Mouse (Mus musculus): ENCODE data around the gene Osbpl9. TPM values are rescaled to one million over a fixed set of nuclear protein-coding genes. Genes with fewer than 3 reads are reported as not detected.

The Osbpl9 gene
- total RNA-seq, 2 experiments from 2014 or later = 44.6 to 62.0 TPM

DNA sequence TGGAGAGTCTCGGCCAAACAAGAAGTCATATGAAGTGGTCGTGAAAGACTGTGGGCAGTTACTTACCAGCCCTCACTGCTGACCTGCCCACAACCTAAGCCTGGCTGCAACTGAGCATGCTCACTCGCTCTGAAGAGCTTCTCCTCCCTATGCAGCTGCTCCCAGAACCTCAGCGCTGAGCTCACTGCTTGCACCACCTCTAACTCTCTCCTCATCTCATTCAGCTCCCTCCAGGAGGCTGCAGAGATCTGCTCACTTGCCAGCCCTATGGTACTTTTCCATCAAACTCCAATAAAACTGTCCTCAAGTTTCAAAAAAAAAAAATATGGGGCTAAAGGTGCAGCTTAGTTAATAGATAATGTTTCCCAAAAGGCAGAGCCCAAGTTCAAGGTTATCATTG, 63.5 kb downstream of the Osbpl9 start:
- ATAC-seq (replicated peaks; ENCODE audit: poor library complexity, severe bottlenecking) = no peak

DNA sequence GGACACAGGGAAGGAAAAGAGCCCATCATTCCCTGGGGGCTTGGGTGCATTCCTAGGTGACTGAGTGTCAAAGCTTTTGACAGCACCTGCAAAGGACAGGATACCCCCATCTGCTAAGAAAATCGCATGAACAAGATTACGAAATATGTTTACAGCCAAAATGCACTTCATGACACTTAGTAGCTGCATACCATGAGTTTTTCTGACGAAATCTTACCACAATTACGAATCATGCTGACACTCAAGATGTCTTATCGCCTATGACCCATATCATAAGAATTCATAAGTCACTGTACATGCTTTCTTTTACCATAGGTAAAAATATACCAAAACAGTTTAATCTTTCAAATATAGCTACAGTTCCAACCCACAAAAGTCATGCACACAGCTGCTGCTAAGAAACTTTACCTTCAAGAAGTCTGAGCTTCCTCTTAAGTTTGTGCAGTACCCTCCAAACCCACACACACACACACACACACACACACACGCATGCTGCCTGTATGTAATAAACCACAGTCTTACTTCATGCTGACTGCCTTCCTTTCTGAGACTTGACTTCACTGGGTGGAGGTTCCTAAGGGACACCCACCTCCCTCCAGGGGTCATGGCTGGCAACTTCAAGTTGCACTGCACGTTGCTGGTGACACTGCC, 65.5 kb downstream of the Osbpl9 start:
- ATAC-seq (replicated peaks; ENCODE audit: poor library complexity, severe bottlenecking) = peak; percentile 100

DNA sequence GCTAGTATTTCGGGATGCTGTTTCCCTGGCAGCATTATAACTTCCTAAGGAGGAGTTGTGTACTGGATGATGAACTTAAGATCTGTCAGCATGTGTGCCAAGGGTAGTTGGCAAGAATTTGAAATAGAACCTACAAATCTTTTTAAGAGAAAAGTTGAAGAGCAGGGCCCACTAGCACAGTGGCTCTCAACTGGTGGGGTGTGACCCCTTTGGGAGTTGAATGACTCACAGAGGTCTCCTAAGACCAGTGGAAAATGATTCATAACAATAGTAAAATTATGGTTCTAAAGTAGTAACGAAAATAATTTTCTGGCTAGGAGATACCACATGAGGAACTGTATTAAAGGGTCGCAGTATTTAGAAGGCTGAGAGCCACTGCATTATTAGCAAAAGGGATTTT, 67.1 kb downstream of the Osbpl9 start:
- ATAC-seq (replicated peaks; ENCODE audit: poor library complexity, severe bottlenecking) = no peak

DNA sequence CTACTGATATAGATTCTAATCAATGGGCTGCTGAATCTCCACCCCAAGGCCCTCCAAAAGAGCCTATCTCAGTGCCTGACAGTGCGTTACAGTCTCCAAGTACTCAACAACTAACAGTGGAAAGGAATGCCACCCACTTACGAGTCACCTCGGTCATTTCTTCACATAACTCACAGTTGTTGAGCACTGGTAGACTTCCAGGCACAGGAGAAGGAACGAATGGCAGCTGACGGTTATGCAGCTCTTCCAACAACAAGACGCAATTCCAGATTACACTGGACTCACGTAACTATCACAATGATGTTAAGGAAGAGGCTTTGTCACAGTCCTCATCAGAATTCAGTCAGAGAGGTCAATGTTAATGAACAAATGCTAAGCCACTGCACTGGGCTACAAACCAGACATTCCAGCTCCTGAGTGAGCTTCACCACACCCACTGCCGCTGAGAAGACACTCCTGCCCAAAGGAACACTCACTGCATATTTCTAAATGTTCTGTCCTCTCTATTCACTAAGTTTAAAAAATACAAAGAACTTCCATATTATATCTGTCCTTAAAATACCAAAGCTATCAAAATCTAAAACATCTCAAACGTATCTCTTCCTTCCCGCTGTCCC, 70.7 kb downstream of the Osbpl9 start:
- no peak for ATAC-seq (replicated peaks; ENCODE audit: poor library complexity, severe bottlenecking)

DNA sequence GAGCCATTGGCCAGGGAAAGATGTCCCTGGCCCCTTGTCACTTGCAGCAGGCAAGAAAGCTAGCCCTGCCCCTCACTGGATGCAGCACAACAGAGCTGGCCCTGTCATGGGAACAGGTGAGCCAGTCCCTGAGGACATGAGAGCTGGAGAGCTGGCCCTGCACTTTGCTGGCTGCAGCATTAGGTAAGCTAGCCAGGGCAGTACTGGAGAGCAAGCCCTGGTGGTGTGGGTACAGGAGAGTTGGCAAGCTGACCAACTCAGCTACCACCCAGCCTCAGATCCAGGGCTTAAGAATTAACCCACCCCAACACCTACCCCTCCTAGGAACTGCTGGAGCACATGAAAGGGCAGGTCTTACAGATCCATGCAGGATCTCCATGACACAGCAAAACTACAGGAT, 73.1 kb downstream of the Osbpl9 start:
- ATAC-seq (replicated peaks; ENCODE audit: poor library complexity, severe bottlenecking) = no peak

DNA sequence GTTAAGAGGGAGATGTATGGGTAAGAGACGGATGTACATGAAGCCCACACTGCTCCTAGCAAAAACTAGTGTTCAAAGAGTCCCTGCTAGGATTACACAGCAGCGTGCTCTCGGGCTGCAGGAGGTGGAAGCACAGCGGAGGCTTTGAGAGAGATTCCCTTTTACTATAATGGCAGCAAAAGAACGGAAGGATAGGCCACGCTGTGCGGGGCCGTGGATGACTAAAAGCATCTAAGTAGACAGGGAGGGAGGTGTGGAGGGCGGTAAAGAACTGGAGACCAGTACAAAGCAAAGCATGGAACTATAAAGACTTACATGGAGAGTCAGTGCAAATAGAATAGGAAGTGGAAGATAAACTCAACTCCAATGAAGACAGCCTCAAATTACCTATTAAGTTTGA, 74.1 kb downstream of the Osbpl9 start:
- ATAC-seq (replicated peaks; ENCODE audit: poor library complexity, severe bottlenecking) = no peak

DNA sequence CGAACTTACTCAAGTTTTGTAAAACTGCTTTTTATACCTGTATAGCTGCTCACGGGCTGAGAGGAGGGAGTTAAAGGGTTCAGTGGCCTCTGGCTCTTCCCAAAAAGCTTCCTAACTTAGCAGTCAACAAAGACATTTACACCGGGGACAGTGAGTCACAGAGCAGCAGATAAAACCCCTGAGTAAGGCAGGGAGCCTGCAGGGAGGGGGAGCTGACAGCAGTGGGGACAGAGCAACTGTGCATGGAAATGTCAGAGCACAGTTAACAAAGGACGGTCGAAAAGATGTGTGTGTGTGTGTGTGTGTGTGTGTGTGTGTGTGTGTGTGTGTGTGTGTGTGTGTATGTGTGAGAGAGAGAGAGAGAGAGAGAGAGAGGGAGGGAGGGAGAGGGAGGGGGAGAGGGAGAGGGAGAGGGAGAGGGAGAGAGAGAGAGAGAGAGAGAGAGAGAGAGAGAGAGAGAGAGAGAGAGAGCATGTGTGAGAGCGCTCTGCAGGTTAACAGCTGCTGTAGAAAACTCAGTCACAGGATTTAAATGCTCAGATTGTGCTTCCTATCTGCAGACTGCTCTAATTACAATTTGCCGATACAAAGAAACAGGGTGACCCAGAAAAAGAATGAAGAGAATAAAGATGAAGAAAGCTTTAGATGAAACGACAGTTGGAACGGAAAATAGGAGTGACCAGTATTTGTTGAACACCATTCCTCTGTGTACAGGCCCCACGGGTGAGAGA, 75.1 kb downstream of the Osbpl9 start:
- no peak for ATAC-seq (replicated peaks; ENCODE audit: poor library complexity, severe bottlenecking)

DNA sequence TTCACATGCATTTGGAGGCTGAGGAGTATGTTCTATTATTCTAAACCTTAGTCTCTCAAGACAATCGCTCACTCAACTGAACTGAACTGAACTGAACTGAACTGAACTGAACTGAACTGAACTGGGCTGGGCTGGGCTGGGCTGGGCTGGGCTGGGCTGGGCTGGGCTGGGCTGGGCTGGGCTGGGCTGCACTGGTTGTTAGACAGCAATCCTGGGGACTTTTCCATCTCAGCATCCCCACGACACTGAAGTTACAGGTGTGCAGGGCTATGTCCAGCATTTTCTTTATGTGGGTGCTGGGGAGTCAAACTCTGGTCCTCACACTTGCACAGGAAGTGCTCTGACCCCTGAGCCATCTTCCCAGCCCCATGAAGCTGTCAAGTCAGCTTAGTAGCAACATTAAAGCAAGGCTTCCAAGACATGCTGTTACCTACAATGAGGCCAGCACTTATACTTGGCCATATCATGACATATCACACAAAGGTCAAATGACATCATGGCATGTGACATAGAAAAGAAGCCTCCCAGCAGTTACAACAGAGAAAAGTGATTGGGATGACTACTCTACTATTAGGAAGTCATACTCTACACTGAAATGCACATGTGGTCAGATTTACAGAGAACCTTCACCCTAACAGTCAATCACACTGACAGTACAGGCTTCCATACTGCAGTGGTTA, 76.2 kb downstream of the Osbpl9 start:
- ATAC-seq (replicated peaks; ENCODE audit: poor library complexity, severe bottlenecking) = no peak

DNA sequence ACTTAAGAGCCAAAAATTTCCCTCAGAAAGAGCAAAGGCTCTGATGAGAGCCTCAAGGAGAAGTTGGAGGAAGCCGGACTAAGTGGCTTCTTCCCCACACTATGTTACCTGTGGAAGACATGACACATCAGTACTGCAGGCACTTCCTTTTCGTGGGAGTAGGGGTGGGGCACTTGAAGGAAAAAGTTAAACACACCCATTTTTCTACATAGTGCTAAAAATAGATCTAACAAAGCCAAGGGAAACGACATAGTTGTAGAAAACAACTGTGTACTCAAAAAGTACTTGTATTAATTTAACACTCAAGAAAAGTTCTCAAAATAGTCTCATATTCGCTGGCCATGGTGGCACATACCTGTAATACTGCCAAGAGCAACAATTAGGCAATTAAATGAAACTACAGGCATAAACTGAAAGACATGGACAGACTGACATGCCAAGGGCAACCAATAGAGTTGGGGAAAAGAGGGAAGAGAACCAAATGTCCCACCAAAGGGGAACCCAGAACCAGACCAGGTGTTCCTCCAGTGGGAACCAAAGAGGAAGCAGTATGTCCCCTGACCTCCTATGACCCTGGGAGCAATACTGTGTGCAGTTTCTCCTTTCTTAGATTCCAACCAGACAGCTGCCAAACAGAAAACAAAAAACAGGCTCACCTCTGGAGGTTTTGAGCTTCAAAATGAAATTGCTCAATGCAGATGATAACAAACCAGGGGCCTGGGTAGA, 79.1 kb downstream of the Osbpl9 start:
- ATAC-seq (replicated peaks; ENCODE audit: poor library complexity, severe bottlenecking) = peak; percentile 75

DNA sequence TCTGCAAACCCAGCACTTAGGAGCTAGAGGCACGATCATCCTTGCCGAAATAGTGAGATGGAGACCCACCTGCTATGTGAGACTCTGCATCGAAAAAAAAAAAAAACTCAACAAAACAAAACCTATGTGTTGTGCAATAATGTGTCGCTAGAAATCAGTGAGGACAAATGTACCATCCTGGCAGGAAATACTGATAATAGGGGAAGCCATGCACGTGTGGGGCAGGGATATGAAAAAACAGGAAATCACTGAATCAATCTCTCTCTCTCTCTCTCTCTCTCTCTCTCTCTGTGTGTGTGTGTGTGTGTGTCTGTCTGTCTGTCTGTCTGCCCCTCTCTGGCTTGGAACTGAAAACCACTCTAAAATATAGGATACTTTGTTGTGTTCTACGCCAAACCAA, 81.3 kb downstream of the Osbpl9 start:
- ATAC-seq (replicated peaks; ENCODE audit: poor library complexity, severe bottlenecking) = peak; percentile 51

DNA sequence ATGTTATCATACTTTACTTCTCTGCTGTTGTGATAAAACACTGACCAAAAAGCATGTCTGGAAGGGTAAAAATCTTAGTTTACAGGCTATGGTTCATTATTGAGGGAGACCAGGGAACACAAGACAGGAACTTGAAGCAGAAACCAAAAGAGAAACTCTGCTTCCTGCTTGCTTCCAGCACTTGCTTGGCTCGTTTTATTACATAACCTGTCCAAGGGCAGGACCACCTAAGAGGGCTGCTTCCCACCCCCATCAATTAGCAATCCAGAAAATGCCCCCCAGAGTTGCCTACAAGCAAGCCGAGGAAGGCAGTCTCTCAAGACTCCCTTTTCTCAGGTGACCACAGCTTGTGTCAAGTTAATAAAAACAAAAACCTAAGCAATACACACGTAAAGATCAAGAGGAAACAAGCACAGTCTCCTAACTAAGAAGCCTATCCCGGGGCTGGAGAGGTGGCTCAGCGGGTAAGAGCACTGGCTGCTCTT, 82.4 kb downstream of the Osbpl9 start:
- ATAC-seq (replicated peaks; ENCODE audit: poor library complexity, severe bottlenecking) = no peak

DNA sequence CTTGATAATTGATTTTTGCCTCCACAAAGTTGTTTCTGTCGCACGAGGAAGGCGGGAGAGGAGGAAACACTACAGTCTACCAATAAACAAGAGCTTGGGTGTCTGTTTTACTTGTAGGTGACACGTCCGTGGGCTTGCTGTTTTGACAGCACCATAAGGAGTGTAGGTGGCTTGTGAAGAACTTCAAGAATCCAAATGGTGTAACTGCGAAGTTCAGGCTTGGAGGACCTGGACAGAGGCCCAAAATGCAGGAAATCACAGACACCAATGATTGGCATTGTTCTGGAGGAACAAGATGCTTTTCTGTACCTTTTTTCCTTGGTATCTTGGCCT, 83.8 kb downstream of the Osbpl9 start:
- no peak for ATAC-seq (replicated peaks; ENCODE audit: poor library complexity, severe bottlenecking)

DNA sequence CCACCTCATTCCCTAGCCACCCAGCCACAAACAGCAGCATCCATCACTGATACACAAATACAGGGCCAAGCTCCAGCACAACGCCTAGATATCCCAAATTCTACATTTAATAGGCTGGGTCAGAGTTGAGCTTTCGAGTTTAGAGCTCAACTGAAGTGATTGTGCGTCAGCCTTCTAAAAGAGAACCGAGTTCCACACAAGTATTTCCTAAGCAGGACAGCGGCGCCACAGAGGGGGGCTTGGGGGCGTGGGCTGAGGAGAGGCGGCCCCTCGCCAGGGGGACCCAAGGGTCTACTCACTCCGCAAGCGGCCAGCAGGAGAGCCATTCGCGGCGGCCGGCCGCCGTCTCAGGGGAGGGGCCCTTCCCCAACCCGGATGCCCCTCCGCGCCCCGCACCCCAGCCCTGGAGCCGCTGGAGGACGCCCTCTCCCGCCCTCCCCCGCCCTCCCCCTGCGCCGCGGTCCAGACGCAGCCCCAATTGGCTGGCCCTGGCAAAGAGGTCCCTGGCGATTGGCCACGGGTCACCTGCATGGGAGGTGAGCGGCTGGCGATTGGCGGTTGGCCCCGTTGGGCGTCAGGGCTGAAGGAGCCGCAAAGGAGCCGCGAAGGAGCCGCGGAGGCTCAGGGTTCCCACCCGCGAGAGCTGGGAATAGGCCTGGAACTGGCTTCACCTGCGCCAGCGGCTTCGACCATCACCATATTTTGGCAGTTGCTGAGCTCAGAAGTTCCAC, 84.3 kb downstream of the Osbpl9 start:
- ATAC-seq (replicated peaks; ENCODE audit: poor library complexity, severe bottlenecking) = peak; percentile 88

DNA sequence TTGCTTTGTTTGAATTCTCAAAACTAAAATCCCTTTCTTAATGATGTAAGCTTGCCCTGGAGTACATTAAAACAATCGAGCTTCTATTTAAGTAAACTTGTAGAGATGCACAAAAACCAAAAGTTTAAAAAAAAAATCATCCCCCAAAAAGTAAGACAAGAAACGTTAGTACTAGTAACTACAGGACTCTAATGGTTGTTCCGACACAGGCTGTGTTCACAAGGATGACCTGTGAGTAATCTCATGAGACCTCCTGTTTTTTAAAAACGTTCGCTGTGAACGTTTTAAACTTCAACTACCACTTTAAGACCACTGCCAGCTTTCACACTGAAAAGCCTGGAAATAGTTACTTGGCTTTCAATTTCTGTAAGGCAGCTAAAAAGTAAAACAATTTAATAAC, 85.1 kb downstream of the Osbpl9 start:
- no peak for ATAC-seq (replicated peaks; ENCODE audit: poor library complexity, severe bottlenecking)

DNA sequence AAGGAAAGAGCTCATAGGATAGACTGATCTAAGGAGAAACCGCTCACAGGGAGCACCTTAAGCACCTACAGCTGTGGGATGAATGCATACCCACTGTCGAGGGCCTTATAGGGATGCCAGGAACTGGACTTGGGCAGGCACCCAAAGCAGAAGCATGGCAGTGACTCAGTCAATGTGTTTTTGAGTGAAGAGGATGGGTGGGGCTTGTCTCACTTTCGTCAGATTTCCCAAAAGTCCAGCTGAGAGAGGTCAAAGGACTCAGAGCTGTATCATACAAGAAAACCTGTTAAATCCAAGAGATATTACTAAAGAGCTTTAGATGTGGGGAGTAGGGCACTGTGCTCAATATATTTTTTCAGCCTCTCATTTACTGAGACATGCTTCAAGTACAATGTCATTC, 85.6 kb downstream of the Osbpl9 start:
- ATAC-seq (replicated peaks; ENCODE audit: poor library complexity, severe bottlenecking) = peak; percentile 24

DNA sequence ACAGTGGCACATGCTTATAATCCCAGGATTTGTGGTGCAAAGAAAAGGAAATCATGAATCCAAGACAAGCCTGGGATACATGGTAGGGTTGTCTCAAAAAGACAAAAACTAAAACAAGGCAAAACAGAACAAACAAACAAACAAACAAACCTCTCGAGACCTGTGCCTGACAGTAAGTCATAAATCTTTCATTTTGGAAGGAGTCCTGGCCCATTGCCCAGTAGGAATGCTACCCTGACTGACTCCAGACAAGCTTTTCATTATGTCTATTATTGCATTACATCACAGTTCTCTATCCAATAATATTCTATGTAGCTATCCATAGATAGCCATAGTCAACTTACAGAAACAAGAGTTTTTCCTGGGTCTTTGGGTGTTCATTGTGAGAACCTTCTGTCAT, 86.3 kb downstream of the Osbpl9 start:
- no peak for ATAC-seq (replicated peaks; ENCODE audit: poor library complexity, severe bottlenecking)

DNA sequence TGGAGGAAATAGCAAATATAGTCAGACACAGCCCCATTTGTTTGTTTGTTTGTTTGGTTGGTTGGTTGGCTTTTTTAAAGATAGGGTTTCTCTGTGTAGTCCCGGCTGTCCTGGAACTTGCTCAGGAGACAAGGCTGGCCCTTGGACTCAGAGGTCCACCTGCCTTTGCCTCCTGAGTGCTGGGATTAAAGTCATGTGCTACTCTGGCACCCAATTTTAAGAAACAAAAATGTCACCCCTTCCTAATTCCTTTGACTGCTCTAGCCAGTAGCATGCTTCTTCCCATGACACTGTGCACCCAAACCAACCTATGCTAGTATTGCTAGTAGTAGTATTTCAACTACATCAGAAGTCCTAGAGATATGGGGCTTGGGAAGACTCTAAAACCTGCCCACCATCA, 87.8 kb downstream of the Osbpl9 start:
- ATAC-seq (replicated peaks; ENCODE audit: poor library complexity, severe bottlenecking) = no peak

DNA sequence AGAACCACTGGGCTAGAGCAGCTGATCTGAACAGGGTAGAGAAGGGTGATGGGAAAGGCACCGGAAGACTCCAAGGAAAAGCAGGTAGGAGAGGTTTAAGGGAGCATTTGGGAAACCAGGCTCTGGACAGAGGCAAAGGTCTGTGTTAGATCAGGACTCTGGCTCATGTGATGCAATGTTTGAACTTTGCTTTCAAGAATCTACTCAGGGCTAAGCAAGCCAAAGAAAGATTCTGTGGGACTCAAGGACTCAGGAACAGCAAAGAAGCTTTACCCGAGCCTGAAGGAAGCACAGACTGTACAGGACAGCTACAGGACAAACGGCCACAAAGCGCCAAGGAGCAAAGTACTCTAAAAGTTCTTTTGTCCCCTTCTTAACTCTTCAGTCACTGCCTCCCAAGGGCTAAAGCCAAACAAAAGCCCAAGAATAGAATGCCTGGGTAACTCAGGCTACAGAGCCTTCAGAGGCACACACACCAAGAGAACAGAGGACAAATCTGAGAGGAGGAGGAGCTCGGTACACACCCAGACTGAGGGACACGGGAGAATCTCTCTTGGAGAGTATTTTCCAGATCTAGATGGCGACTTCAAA, 89.1 kb downstream of the Osbpl9 start:
- no peak for ATAC-seq (replicated peaks; ENCODE audit: poor library complexity, severe bottlenecking)

DNA sequence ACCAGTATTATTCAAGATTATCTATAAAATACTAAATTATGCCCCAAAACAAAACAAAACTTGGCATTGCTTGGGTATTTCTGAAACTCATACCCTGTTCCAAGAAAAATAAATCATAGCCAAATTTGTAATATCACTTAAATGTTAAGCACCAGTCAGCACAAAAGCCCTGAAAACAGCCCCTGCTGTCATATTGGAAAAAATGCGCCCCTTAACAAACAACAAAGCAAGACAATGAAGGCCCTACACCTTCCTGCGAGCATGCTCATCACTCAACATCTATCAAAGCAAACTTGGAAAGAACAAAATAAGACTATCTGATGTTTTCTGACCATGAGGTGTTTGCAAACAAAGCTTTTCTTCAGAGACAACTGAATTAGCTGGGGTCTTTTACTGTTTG, 91.1 kb downstream of the Osbpl9 start:
- no peak for ATAC-seq (replicated peaks; ENCODE audit: poor library complexity, severe bottlenecking)

DNA sequence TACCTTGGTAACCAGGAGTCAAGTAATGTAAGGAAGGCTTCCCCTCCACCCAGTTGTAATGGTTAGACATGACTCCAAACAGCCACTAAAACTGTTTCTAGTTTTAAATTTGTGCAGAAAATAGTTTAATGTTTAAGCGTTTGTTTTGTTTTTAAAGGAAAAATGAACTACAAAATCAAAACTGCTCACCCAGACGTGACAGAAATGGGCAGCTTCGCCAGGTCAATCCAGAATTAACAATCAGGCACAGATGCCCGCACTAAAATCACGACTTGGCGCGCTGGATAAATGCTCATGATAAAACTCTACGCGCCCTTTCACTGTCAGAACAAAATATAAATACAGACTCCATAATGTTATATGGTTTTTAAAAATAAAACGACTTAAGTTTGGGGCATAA, 92.4 kb downstream of the Osbpl9 start:
- no peak for ATAC-seq (replicated peaks; ENCODE audit: poor library complexity, severe bottlenecking)

Data from granulocyte monocyte progenitor cell, adult 5-6 weeks (primary cell).